Mouse (Mus musculus): ENCODE data around the gene Gng12. TPM values are rescaled to one million over a fixed set of nuclear protein-coding genes. Genes with fewer than 3 reads are reported as not detected.
"Not testable (repeated sequence)": the region's sequence is repeated elsewhere in the genome, so short reads cannot be mapped to it uniquely, and the experiment has no call there.

Gng12 gene
- total RNA-seq (2014; fragmentation: Nextera tagmentation) (144 and 151 TPM in 2 replicates), total RNA-seq (2017) (116 and 143 TPM in 2 replicates)

DNA sequence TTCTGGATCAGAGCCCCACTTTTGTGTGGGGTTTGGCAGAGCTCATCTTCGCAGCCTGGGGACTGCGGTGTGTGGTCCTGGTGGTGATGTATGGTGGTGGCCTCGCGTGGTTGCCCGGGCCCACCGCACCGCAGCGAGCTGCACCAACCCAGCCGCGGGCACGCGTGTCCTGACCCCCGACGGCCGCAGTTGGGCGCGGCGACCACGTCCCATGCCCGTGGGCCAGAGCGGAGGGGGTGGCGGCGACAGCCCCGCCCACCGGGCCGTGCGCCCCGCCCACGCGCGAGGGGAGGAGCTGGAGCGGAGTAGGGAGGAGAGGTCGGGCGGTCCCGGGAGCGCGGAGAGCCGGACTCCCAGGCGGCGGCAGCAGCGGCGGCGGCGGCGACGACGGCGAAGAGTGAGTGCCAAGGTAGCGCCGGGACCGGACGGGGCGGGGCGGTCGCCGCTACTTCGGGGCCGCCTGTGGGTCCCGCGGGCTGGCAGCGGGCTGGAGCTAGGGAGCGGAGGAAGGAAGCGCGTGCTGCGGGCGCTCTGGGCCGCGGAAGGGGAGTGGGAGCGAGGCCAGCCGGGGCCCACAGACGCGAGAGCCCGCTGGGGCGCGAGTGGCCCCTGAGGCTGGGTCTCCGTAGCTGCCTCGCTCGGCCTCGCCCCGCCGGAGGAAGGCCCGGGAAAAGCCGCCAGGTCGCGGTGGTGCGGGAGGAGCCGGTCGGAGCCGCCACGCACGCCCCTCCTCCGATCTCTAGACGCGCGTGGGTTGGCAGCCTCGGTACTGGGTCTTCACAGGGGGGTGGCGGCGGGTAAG lies at the start of gene Gng12:
Gene Gng12 (plus strand): TSS at position 279 of the 802 bp plus-strand sequence.
- peak; percentile 75 for ATAC-seq (replicated peaks; ENCODE audit: poor library complexity, severe bottlenecking)

- peak; percentile 71 for ATAC-seq (replicated peaks; ENCODE audit: poor library complexity, severe bottlenecking)
Measured at GRCm38 (mm10) chr6:66848936-66849335, 47.3 kb upstream of the Gng12 start.

- ATAC-seq (replicated peaks; ENCODE audit: poor library complexity, severe bottlenecking): no peak
Measured at GRCm38 (mm10) chr6:66856236-66856635, 40.0 kb upstream of the Gng12 start.

DNA sequence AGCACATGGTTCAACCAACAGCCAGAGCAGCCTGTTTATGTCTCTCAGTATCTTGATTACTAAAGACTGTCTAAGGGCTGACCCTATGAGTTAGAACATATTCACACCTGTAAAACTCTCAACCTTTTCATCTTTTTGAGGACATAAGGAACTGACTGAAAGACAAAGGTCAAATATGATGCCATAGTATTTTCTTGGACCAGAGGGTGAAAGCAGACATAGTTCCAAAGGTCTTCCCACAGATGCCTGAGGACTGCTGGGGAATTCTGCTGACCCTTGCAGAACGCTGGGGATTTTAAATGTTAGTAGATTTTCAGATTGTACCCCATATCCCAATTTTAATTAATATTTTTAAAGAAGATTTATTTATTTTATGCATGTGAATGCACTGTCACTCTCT lies 37.8 kb upstream of the Gng12 start:
- no peak for ATAC-seq (replicated peaks; ENCODE audit: poor library complexity, severe bottlenecking)

- ATAC-seq (replicated peaks; ENCODE audit: poor library complexity, severe bottlenecking): no peak
Measured at GRCm38 (mm10) chr6:66859391-66859790, 36.8 kb upstream of the Gng12 start.

DNA sequence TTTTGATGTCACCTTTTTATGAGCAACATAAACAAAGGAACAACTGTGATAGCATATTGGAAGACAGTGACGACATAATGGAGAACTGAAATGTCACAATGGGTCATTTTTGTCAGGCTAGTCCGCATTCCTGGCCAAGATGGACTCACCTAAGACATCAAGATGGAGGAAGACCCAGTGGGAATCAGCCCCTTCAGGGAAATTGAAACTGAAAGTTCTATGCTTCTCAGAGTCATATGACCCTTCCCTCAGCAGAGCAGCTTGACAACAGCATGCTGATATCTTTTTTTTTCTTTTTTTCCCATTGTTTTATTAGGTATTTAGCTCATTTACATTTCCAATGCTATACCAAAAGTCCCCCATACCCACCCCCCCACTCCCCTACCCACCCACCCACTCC lies 31.7 kb upstream of the Gng12 start:
- no peak; the same call in 1 of the 2 replicates for ATAC-seq (replicated peaks; ENCODE audit: poor library complexity, severe bottlenecking)

DNA sequence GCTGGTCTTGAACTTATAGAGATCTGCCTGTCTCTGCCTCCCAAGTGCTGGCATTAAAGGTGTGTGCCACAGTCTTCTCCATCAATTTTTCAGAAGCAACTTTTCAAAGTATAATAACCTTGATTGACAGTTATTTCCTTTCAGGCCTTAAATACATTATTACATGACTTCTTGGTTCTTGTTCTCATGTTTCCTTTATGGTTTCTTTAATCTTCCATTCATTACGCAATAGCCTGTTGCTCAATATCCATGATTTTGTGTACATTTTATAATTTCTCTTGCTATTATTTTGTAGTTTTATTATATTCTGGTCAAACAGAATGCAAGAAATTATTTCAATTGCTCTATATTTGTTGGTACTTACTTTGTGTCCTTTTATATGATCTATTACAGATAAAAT lies 29.9 kb upstream of the Gng12 start:
- peak; percentile 63 for ATAC-seq (replicated peaks; ENCODE audit: poor library complexity, severe bottlenecking)

DNA sequence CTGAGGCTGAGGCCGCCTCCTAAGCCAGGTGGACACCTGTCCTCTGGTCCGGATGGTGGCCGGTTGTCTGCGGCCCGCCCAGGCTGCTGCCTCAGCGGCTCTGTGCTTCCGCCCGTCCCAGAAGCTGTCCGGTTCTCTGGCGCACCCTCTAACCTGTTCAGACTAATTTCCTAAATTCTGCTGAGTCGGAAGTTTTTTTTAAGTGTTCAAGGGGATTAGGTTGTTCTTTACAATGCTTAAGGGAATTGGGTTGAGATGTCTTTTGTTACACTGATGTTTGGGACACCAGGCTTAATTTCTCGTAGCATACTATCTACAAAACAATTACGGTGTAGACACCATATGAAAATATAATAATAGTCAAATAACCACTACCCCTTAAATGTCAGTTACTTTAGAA lies 19.1 kb upstream of the Gng12 start:
- ATAC-seq (replicated peaks; ENCODE audit: poor library complexity, severe bottlenecking): not testable (repeated sequence)

- ATAC-seq (replicated peaks; ENCODE audit: poor library complexity, severe bottlenecking): peak; percentile 52
Measured at GRCm38 (mm10) chr6:66890349-66891158, 5.6 kb upstream of the Gng12 start.

- no peak for ATAC-seq (replicated peaks; ENCODE audit: poor library complexity, severe bottlenecking)
Measured at GRCm38 (mm10) chr6:66893950-66894349, 2.2 kb upstream of the Gng12 start.

DNA sequence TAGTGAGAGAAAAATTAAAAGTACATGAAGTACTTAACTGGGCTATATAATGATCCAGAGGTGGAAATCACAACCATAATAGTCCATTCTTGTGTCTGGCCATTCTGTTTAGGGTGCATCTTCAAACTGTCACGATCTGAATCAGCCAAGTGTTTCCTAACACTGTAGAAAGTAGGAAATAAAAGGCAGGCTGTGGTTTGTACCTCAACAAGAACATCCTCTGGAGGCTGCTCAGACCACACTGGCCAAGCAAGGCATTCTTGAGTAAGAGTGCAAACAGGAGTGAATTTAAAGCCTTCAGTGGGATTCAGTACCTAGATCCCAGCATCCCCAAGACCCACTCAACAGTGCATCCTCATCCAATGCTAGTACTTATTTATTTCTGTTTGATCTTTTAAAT lies 1.2 kb upstream of the Gng12 start:
- ATAC-seq (replicated peaks; ENCODE audit: poor library complexity, severe bottlenecking): peak; percentile 64

GRCm38 (mm10) chr6:66896921-66897645 lies 886 bp downstream of the Gng12 start:
- ATAC-seq (replicated peaks; ENCODE audit: poor library complexity, severe bottlenecking): 0 out of 2 replicates have a peak, but pooled peaks have one; percentile 8

DNA sequence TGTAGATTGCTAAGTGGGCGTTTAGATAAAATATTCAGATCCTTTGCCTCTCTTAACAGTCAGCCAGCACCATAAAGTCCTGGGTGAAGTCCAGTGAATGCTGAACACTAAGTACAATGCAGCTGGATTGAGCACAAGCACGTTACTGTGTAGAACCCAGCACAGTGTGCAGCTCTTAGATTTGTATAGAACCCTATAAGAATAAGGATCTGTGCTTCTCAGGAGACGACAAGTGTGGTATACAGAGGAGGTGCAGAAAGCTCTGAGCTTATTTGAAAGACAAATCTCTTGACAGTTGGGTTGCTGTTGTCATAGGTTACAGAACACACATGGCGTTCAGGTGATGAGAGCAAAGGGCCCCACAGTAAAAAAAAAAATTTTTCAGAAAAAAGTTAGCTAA lies 1.8 kb downstream of the Gng12 start:
- no peak for ATAC-seq (replicated peaks; ENCODE audit: poor library complexity, severe bottlenecking)

GRCm38 (mm10) chr6:66901926-66902325 lies 5.7 kb downstream of the Gng12 start:
- ATAC-seq (replicated peaks; ENCODE audit: poor library complexity, severe bottlenecking): no peak

DNA sequence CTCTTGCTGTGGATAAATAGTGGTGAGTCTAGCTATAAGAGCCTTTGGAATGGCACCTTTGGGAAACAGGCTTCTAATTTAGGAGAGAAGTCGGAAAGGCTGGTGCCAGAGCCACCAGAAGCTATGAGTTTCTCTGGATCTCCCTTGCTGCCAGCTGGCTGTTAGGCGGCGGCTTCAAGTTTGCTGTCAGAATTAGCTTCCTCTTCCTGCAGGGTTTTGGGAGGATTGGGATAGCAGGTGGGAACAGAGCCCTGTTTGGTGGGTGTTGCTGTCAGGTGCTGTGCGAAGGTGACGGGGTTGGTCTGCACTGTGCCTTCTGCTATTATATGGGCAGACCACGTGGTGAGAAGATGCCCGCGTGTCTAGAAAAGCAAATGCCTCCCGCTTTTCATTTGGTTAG lies 7.0 kb downstream of the Gng12 start:
- ATAC-seq (replicated peaks; ENCODE audit: poor library complexity, severe bottlenecking): no peak

DNA sequence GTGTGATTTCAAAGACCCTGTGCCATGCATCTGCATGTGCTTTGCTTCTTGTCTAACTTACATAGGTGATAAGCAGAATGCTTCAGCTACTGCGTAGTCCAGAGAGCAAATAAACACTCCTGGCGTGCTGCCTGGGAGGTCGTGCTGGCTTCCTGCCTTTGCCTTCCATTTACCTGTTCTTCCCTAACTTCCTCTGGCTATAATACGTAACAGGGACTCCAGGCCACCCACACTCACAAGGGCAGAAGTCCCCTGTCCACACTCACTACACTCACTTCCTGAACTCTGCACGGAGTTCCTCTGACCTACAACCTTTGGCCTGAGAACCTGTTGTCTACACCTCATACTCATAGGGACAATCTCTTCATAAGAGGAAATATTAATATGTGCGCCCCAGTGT lies 7.5 kb downstream of the Gng12 start:
- peak; percentile 51 for ATAC-seq (replicated peaks; ENCODE audit: poor library complexity, severe bottlenecking)

DNA sequence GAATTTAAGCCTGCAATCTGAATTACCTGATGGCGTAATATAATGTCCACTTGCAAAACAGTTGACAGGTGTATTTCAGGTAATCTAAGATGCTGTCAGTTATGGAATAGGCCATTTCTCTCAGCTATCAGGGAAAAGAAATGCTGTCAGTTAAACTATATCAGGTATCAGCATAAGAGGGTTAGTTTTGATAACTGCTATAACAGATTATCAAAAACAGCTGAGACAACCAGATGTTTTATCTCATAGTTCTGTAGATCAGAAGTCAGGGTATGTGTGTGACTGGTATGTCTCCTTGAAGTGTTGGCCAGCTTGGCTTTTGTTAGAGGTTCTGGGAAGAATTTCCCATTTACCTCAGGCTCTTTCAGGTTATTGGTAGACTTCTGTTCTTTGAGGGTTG lies 10.0 kb downstream of the Gng12 start:
- ATAC-seq (replicated peaks; ENCODE audit: poor library complexity, severe bottlenecking): no peak

GRCm38 (mm10) chr6:66908327-66908973 lies 12.3 kb downstream of the Gng12 start:
- ATAC-seq (replicated peaks; ENCODE audit: poor library complexity, severe bottlenecking): no peak

GRCm38 (mm10) chr6:66910493-66911435 lies 14.6 kb downstream of the Gng12 start:
- ATAC-seq (replicated peaks; ENCODE audit: poor library complexity, severe bottlenecking): peak; percentile 87

All from granulocyte monocyte progenitor cell, adult 5-6 weeks (primary cell).